Mouse (Mus musculus) small intestine, adult 2 months (tissue): ENCODE results near the gene Strada.

Experiments used
- CTCF ChIP-seq: fragments of 200-500 bp; IDR thresholded peaks from 2 replicates; pipeline ENCODE4 v1.5.1; 2012; ENCODE audit warnings: low read depth, mild to moderate bottlenecking, control low read depth, inconsistent platforms, low read length, moderate library complexity, mixed read lengths; ENCODE audit not compliant: insufficient replicate concordance, insufficient read length; ENCODE audit errors: extremely low read depth
- POLR2A ChIP-seq: fragments of 200-500 bp; IDR thresholded peaks from 2 replicates; pipeline ENCODE4 v1.6.1; 2012; ENCODE audit warnings: low read depth, mild to moderate bottlenecking, control low read depth, inconsistent platforms, low read length, moderate library complexity

DNA sequence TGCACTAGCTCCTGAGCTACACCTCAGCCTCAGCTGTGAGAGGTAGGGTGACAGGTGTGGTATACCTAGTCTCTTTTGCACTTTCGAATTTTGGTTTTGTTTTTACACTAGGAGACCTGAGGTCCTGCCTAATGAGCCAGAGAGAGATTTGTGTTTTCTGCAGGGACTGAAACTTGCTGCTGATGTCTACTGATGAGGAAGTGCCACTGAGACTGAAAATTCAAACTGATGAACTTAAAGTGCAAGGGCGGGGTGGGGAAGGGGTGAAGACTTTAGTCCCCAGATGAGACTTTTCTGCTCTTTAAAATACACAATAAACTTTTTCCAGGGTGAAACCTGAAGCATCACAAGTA, 21.5 kb downstream of the Strada start:
- no peak for TF ChIP-seq CTCF
- TF ChIP-seq POLR2A, result no peak
